Mouse (Mus musculus) megakaryocyte-erythroid progenitor cell, adult 5-6 weeks (primary cell): ENCODE measurements around the gene Nsd1. TPM values are rescaled to one million over a fixed set of nuclear protein-coding genes. Genes with fewer than 3 reads are reported as not detected.
"Not testable (repeated sequence)": the region's sequence is repeated elsewhere in the genome, so short reads cannot be mapped to it uniquely, and the experiment has no call there.

Source experiments
- ATAC-seq: replicated peaks from 2 replicates; pipeline ENCODE4 v1.8.0; 2016; ENCODE audit warnings: mild to moderate bottlenecking, inconsistent platforms; ENCODE audit not compliant: severe bottlenecking, poor library complexity, low FRiP score, low TSS enrichment
- total RNA-seq, 2 experiments: library from RNA; stranded (forward) in 1 of 2; stranded (reverse) in 1 of 2; fragments of 200-1000, 215-1000 nt in 1 of 2; fragments of >200 nt in 1 of 2; fragmentation: Nextera tagmentation in 1 of 2; gene quantifications; 2 replicates each; pipeline ENCODE4 v1.2.3; 2014 to 2017

Gene Nsd1
- total RNA-seq (2014; fragmentation: Nextera tagmentation) (99.4 and 139 TPM in 2 replicates), total RNA-seq (2017) (77.3 and 94.1 TPM in 2 replicates)

DNA sequence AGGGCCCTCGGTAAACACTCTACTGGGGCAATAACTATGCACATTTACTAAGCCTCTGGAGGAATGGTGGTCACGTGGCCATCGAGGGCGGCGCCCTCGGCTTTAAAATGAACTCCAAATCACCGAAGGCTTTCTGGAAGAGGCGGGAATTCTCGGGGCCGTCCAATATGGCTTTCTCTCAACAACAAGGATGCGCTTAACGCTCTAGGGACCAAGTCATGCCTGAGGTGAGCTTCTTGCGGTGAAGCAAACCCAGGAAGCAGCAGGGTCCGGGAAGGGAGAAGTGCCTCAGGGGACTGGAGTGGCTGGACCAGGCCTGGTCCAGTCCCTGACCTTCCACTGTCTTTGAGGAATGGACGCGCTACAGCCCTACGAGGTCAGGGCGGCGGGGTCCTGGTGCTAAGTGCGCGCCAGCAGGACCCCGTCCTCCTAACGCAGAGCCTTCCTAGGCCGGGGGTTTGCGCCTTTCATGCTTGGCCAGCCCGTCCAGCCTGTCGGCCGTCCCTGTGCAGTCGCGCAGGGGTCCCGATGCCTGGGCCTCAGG, at the start of gene Nsd1:
Nsd1 (plus strand) TSS at position 134 of the 544 bp plus-strand sequence.
- ATAC-seq: no peak

GRCm38 (mm10) chr13:55162365-55162764, 47.2 kb upstream of the Nsd1 start:
- ATAC-seq: no peak

- ATAC-seq: no peak
Observed at GRCm38 (mm10) chr13:55163553-55163952, 46.0 kb upstream of the Nsd1 start.

GRCm38 (mm10) chr13:55165831-55166339, 43.7 kb upstream of the Nsd1 start:
- no peak for ATAC-seq

- ATAC-seq: no peak
Observed at GRCm38 (mm10) chr13:55166806-55167725, 42.5 kb upstream of the Nsd1 start.

GRCm38 (mm10) chr13:55167798-55168197, 41.8 kb upstream of the Nsd1 start:
- no peak for ATAC-seq

- ATAC-seq: no peak
Observed at GRCm38 (mm10) chr13:55168255-55168654, 41.3 kb upstream of the Nsd1 start.

GRCm38 (mm10) chr13:55168958-55169369, 40.6 kb upstream of the Nsd1 start:
- ATAC-seq: no peak

- 0 out of 2 replicates have a peak, but pooled peaks have one; percentile 28 for ATAC-seq
Observed at GRCm38 (mm10) chr13:55171517-55172335, 37.9 kb upstream of the Nsd1 start.

- no peak for ATAC-seq
Observed at GRCm38 (mm10) chr13:55172336-55172770, 37.2 kb upstream of the Nsd1 start.

GRCm38 (mm10) chr13:55174347-55174746, 35.2 kb upstream of the Nsd1 start:
- ATAC-seq: no peak

DNA sequence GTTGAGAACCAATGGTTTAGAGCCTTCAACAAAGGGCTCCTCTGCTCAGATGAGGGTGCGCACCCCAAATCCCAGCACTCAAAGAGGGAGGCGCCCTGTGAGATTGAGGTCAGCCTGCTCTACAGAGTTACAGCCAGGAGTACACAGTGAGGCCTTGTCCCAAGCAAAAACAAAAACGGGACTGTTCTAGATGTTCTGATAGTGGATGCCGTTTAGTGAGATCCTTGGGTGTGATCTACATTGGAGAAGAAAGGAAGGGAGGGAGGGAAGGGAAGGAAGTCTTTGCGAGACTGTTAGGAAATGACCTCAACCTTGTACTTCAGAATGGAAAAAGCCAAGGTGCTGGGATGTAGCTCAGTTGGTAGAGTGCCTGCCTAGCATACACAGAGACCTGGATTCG, 33.3 kb upstream of the Nsd1 start:
- ATAC-seq: no peak

- ATAC-seq: no peak
Observed at GRCm38 (mm10) chr13:55177903-55178496, 31.6 kb upstream of the Nsd1 start.

DNA sequence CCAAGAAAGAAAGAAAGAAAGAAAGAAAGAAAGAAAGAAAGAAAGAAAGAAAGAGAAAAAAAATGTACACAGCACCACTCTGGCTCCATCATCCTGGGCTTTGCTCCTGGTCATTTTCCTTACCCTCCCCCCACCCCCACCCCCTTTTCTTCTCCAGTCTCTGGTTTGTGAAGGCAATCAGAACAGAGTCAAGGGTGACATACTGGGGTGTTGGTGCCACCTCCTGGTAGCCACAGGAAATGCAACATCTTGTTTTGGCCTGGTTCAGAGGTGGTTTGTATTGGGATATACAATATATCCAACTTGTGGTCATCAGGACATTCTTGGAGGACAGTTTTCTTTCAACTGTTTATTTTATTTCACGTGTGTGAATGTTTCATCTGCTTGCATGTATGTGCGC, 31.0 kb upstream of the Nsd1 start:
- peak; percentile 43; the same call in 1 of the 2 replicates for ATAC-seq

GRCm38 (mm10) chr13:55179591-55179990, 30.0 kb upstream of the Nsd1 start:
- peak; percentile 25; the same call in 1 of the 2 replicates for ATAC-seq

DNA sequence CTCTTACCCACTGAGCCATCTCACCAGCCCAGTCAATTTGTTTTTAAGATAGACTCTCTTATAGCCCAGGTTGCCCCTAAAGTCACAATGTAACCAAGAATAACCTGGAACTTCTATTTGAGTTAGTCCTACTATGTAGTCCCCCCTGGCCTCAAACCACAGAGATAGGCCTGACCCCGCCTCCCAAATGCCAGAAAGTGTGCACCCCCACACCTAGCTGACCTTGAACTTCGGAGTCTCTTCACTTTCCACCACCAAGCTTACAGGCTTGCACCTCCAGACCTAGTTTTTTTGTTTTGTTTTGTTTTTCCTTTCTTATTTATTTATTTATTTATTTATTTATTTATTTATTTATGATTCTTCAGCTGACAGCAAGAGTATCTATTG, 27.8 kb upstream of the Nsd1 start:
- no peak for ATAC-seq

GRCm38 (mm10) chr13:55182173-55182894, 27.2 kb upstream of the Nsd1 start:
- ATAC-seq: peak; percentile 90

DNA sequence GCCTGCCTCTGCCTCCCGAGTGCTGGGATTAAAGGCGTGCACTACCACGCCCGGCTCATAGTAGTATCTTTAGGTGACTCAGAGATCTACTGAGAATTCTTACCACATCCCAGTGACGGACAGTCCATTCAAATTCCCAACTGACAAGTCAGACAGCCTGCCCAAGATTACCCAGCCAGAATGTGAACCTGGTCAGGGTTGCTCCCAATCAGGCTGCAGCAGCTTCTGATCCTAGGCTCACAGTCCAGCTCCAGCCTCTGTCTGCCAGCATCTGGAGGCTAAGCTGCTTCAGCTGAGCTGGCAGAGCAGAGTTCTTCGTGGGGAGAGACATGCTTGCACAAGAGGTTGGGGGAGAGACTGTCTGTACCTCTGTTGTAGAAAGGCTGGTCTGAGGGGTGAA, 26.2 kb upstream of the Nsd1 start:
- 0 out of 2 replicates have a peak, but pooled peaks have one; percentile 36 for ATAC-seq

GRCm38 (mm10) chr13:55187062-55187461, 22.5 kb upstream of the Nsd1 start:
- ATAC-seq: not testable (repeated sequence)
